Mouse (Mus musculus) heart, adult 2 months (tissue): Measurements from ENCODE around the gene Ncf2. TPM values are rescaled to one million over a fixed set of nuclear protein-coding genes. Genes with fewer than 3 reads are reported as not detected.

Experiments used
- DNase-seq, 2 experiments: peaks; one replicate each; pipeline ENCODE4 v3.0.0; 2021
- H3K27ac ChIP-seq: fragments of 200-600 bp; 2 replicates; pipeline ENCODE4 v1.8.1; 2022
- H3K27me3 ChIP-seq: fragments of 200-500 bp; 2 replicates; pipeline ENCODE4 v1.6.1; 2012; ENCODE audit warnings: mild to moderate bottlenecking, low read length, inconsistent platforms, mixed read lengths; ENCODE audit not compliant: control insufficient read depth, insufficient read depth
- H3K36me3 ChIP-seq: fragments of 200-500 bp; 2 replicates; pipeline ENCODE4 v1.6.1; 2012; ENCODE audit warnings: low read length, inconsistent platforms; ENCODE audit not compliant: control insufficient read depth, insufficient read depth
- H3K4me1 ChIP-seq: fragments of 200-500 bp; 2 replicates; pipeline ENCODE4 v1.6.1; 2011; ENCODE audit warnings: low read length; ENCODE audit not compliant: control insufficient read depth, insufficient read depth
- H3K4me3 ChIP-seq: fragments of 200-600 bp; 2 replicates; pipeline ENCODE4 v1.8.1; 2022
- H3K79me2 ChIP-seq: fragments of 200-500 bp; replicated peaks from 2 replicates; pipeline ENCODE4 v1.6.1; 2012; ENCODE audit warnings: mild to moderate bottlenecking, inconsistent platforms, low read length, moderate library complexity, mixed read lengths; ENCODE audit not compliant: control insufficient read depth, insufficient read depth
- H3K9ac ChIP-seq: fragments of 200-500 bp; 2 replicates; pipeline ENCODE4 v1.6.1; 2012; ENCODE audit warnings: low read depth, mild to moderate bottlenecking, control low read depth, inconsistent platforms, low read length, mixed read lengths
- CTCF ChIP-seq: fragments of 200-600 bp; IDR thresholded peaks from 2 replicates; pipeline ENCODE4 v1.8.1; 2022; ENCODE audit warnings: antibody characterized with exemption, mild to moderate bottlenecking, moderate library complexity
- EP300 ChIP-seq: fragments of 200-500 bp; IDR thresholded peaks from 2 replicates; pipeline ENCODE4 v1.6.1; 2011; ENCODE audit warnings: low read depth, low read length, control low read depth; ENCODE audit not compliant: insufficient read depth
- POLR2A ChIP-seq: fragments of 200-500 bp; IDR thresholded peaks from 2 replicates; pipeline ENCODE4 v1.6.1; 2011; ENCODE audit warnings: mild to moderate bottlenecking, low read depth, low read length, control low read depth; ENCODE audit not compliant: insufficient read depth
- WGBS: fragments of 180-500 bp; shearing (Covaris S2); methylation state at CpG from one replicate; pipeline ENCODE4 v1.1.7; 2018; 5-methylcytosine and 5-hydroxymethylcytosine counted together
- intact Hi-C: fragments of 180-260 bp; cut with DNase I; formaldehyde crosslinking; loops from one replicate; pipeline ENCODE4 v1.15.1; 2025
- polyA plus RNA-seq: library from polyadenylated mRNA; depleted of rRNA; stranded (reverse); fragments of >200 nt; gene quantifications from 2 replicates; pipeline ENCODE4 v1.2.3, GENCODE M21; 2012
- total RNA-seq, 2 experiments: library from RNA; stranded (reverse); gene quantifications; 2 replicates each; pipeline ENCODE4 v1.2.3; 2021

Gene Ncf2
- total and polyA plus RNA-seq, 3 experiments, result 3.2 to 4.0 (median 3.3) TPM

DNA sequence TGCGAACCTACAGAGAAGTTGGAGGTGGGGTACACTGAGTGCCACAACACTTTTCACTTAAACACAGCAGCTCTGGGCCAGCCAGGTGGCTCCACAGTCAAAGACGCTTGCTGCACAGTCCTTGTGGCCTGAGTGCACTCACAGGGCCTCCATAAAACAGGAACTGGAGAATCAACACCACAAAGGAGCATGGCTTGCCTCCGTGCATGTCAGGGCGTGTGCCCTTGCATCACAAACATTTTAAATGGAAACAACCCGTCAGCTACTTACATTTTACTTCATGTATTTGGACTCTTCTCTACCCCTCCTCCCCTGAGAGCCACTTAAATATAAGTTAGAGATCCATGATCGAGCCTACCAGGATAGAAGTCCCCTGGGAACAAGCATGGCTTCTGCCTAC, 32.3 kb downstream of the Ncf2 start:
- WGBS, result 77% methylated on average over 6 of the region's 6 CpGs
- H3K9ac ChIP-seq, result no peak overlapping the region
- H3K4me1 ChIP-seq, result no peaks in the 10 kb centered on the region
- H3K27ac ChIP-seq, result no peak overlapping the region
- no peak overlapping the region for H3K4me3 ChIP-seq
- TF ChIP-seq CTCF (no peak), POLR2A (no peak), EP300 (no peak)
- H3K36me3 ChIP-seq, result no peaks in the 10 kb centered on the region
- intact Hi-C loops, result no loop called here
- H3K79me2 ChIP-seq, result no peaks in the 10 kb centered on the region
- no peak for DNase-seq
- no peaks in the 10 kb centered on the region for H3K27me3 ChIP-seq

DNA sequence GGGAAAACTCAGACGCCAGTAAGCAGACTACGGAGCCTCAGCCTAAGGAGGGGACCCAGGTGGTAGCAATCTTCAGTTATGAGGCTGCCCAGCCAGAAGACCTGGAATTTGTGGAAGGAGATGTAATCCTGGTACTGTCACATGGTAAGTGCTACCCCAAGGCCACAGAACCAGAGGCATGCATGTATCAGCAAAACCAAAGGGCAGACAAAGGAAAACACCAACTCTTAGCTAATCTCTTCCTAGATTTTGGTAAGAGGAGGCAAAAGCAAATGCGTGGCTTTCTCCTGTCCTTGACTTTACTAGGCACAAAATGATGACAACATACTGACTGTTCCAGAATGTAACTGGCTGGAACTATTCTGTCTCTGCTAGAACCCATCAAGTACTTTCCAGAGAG, 35.1 kb downstream of the Ncf2 start:
- Histone ChIP-seq H3K4me3 (no peak overlapping the region), H3K79me2 (no peaks in the 10 kb centered on the region), H3K4me1 (no peaks in the 10 kb centered on the region; the same call in 1 of the 2 replicates), H3K9ac (no peak overlapping the region), H3K27me3 (no peaks in the 10 kb centered on the region), H3K36me3 (no peaks in the 10 kb centered on the region), H3K27ac (no peak overlapping the region)
- 91% methylated on average over 3 of the region's 3 CpGs for WGBS
- no peak for TF ChIP-seq POLR2A
- TF ChIP-seq EP300, result no peak
- no peak for TF ChIP-seq CTCF
- intact Hi-C loops, result no loop called here
- DNase-seq, result no peak

DNA sequence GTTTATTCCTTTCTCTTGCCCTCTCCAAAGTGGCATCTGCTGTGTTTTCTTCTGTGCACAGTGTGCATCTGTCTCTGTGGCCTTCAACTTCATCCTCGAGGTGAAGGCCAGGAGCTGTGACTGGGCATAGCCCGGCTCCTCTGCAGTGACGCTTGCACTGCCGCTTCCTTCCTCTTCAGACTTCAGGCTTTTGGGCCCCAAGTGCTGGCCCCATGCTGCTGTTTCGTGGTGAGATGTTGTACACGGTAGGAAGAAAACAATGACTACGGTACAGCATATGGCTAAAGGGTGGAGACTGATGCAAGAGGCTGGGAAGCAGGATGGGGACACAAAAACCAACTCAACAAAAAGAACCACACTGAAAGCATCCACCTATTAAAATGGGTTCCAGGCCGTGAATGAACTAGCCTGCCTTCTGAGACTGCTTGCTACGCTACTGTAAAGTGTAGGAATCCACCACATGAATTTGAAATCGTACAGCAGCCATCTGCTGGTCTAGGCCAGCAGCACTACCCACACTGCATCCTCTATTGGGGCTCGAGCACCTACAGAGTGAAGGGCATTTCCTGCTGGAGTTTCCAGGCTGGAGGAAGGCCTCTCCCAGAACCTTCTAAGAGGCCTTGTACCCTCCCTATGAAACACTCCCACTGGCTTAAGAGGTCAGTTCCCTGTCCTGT, 38.2 kb downstream of the Ncf2 start:
- Histone ChIP-seq H3K27me3 (no peaks in the 10 kb centered on the region), H3K9ac (no peak overlapping the region), H3K36me3 (peaks cover 5% of the 10 kb centered on the region; the same call in 1 of the 2 replicates), H3K4me3 (no peak overlapping the region), H3K4me1 (no peaks in the 10 kb centered on the region; the same call in 1 of the 2 replicates), H3K27ac (no peak overlapping the region), H3K79me2 (no peaks in the 10 kb centered on the region)
- intact Hi-C loops, result no loop called here
- 70% methylated on average over 11 of the region's 11 CpGs for WGBS
- DNase-seq, result no peak
- TF ChIP-seq POLR2A (no peak), EP300 (no peak), CTCF (no peak)

DNA sequence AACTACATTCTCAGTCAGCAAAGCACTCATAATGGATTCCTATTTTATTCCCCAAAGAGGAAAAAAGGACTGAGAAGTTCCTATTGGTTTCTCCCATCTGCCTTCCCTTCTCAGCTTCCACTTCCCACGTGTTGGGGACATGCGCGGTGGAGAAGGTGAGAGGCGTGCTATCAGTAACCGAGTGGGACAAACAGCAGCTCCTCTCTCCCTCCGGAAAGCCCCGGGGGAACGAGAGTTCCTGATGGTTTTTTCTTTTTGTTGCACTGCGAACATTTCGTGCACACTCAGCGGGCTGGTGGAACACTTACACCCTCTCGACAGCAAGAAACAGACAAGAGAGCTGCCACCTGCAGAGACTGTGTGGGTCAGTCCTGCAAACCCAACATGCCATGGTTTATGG, 38.8 kb downstream of the Ncf2 start:
- H3K79me2 ChIP-seq, result no peaks in the 10 kb centered on the region
- no peak overlapping the region for H3K9ac ChIP-seq
- no peak overlapping the region for H3K4me3 ChIP-seq
- TF ChIP-seq EP300 (no peak), POLR2A (no peak), CTCF (no peak)
- peaks cover 11% of the 10 kb centered on the region for H3K36me3 ChIP-seq
- 73% methylated on average over 12 of the region's 12 CpGs for WGBS
- H3K4me1 ChIP-seq, result no peaks in the 10 kb centered on the region; the same call in 1 of the 2 replicates
- intact Hi-C loops, result no loop called here
- no peaks in the 10 kb centered on the region for H3K27me3 ChIP-seq
- no peak overlapping the region for H3K27ac ChIP-seq
- no peak for DNase-seq

DNA sequence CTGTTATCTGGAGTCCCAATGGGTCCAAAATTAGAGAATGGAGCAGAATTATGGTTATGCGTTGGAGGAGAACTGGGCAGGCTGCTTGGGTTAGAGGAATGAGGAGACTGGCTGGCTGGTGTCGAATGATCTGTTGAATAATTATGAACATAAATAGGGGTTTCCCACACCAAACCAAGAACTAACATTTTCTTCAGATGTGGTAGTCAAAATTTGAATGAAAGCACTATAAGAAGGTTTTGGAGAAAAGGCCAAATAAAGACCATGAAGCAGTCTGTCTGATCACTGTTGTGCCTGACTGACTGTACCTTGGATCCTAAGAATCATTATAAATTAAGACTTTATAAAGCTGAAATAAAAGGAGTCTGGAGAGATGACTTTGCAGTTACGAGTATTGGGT, 40.3 kb downstream of the Ncf2 start:
- Histone ChIP-seq H3K27ac (no peak overlapping the region), H3K4me1 (no peaks in the 10 kb centered on the region; the same call in 1 of the 2 replicates), H3K9ac (no peak overlapping the region), H3K79me2 (no peaks in the 10 kb centered on the region), H3K27me3 (no peaks in the 10 kb centered on the region), H3K4me3 (no peak overlapping the region), H3K36me3 (peaks cover 15% of the 10 kb centered on the region)
- 87% methylated on average over 3 of the region's 3 CpGs for WGBS
- no peak for DNase-seq
- TF ChIP-seq POLR2A (no peak), CTCF (no peak), EP300 (no peak)
- intact Hi-C loops, result no loop called here

DNA sequence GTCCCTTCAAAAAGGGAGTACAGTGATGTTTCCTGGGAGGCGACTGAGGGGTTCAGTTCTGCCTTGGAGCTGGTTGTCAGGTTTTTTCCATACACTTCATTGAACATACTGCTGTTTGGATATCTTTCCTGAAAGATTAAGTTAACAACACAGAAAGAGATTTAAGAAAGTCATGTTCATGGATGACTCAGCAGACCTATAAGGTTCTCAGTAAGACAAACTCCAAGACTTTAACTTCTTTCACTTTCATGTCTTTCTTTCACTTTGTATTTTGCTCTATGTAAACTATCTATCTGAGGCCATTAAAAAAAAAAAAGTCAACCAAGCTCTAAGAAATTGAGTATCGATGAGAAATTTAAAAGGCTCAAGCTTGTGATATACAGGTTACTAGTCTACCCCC, 41.1 kb downstream of the Ncf2 start:
- Histone ChIP-seq H3K4me1 (no peaks in the 10 kb centered on the region; the same call in 1 of the 2 replicates), H3K4me3 (no peak overlapping the region), H3K9ac (no peak overlapping the region), H3K36me3 (peaks cover 15% of the 10 kb centered on the region), H3K27ac (no peak overlapping the region), H3K27me3 (no peaks in the 10 kb centered on the region), H3K79me2 (no peaks in the 10 kb centered on the region)
- intact Hi-C loops, result no loop called here
- DNase-seq, result no peak
- no peak for TF ChIP-seq POLR2A
- TF ChIP-seq EP300, result no peak
- no peak for TF ChIP-seq CTCF
- 86% methylated on average over 2 of the region's 2 CpGs for whole genome bisulfite sequencing
